Mouse (Mus musculus) bone marrow, adult 2 months (tissue): ENCODE data around the gene Spns2.

Source experiments
- CTCF ChIP-seq: fragments of 200-500 bp; IDR thresholded peaks from 2 replicates; pipeline ENCODE4 v1.5.1; 2011; ENCODE audit warnings: low read length, control low read depth; ENCODE audit not compliant: control insufficient read depth, insufficient read depth
- POLR2A ChIP-seq: fragments of 200-500 bp; IDR thresholded peaks from 2 replicates; pipeline ENCODE4 v1.6.1; 2011; ENCODE audit warnings: low read depth, mild to moderate bottlenecking, control low read depth, low read length, borderline replicate concordance; ENCODE audit not compliant: control insufficient read depth

GRCm38 (mm10) chr11:72481313-72481712 lies 8.4 kb downstream of the Spns2 start:
- TF ChIP-seq POLR2A, result no peak
- no peak for TF ChIP-seq CTCF
